Mouse (Mus musculus) hindlimb bud, embryonic 11.5 days (tissue): ENCODE results near the gene Egf.
A peak's percentile ranks its signal among the peaks of the same experiment; 100 is the strongest.

Experiments used
- DNase-seq: peaks from one replicate; pipeline ENCODE4 v3.0.0-alpha.2; 2012; ENCODE audit warnings: low read depth, low spot score; ENCODE audit errors: extremely low spot score

Egf gene

GRCm38 (mm10) chr3:129723311-129723710 is 31.8 kb downstream of the Egf start:
- DNase-seq: no peak

DNA sequence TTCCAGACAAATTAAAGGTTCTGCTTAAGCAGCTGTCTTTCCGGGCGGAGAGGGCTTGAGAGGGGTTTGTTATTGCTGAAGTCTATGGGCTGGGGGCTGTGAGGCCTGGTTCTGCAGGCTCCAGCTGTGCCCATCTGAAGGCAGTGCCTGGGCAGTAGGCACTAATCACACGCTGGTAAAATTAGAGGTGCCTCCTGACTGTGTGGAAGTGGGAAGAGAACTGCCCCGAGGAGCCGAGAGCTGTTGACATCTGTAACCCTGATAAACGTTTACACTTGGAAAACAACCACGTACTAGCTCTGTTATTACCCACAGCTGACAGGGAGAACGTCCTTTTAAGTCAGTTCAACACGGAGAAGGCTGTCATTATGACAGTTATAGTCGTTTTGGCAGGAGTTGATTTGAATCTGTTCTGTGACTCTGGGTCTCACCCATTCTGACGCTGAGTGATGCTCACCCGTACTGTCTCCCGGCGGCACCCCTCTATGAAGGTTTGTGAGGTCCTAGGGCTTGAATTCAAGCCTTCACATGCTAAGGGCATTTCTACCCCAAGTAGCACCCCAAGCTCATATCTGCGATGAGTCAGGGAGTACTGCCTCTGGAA is 40.5 kb downstream of the Egf start:
- DNase-seq: no peak

DNA sequence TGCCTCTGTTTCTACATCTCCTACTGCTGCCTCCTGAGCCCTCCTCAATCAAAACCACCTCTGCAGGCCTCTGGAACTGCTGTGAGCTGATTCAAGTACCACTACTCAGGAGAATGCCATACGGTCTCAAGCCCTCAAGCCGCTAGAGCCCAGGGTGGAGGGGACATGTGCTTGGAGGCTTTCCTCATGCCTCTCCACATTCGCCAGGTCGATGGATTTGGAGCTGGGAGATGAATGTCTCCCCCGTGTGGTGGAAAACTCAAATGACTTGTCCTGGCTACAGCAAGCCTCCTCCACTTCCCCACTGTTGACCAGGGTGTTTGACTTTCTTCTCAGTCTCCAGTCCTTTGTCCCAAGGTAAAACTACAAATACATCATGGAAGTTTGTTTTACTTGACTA is 47.0 kb downstream of the Egf start:
- DNase-seq: peak; percentile 35

- no peak for DNase-seq
These were observed 56.2 kb downstream of the Egf start for GRCm38 (mm10) chr3:129698882-129699281.

DNA sequence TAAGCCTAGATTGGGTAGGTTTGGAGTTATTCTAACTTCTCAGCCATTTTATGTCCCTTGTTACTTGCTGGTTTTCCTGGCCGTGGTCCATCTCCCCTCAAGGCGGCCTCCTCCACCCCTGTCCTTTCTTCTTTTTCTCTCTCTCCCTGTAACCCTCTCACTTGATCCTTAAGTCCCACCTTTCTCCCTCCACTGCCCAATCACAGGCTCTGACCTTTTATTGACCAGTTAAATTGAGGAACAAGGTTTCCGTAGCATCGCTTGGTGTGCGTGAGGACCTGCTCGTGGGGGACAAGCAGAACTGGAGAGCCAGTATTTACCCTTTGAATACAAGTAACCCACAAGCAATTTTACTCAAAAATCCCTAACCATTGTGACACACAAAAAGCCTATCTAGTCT is 56.8 kb downstream of the Egf start:
- DNase-seq: no peak

DNA sequence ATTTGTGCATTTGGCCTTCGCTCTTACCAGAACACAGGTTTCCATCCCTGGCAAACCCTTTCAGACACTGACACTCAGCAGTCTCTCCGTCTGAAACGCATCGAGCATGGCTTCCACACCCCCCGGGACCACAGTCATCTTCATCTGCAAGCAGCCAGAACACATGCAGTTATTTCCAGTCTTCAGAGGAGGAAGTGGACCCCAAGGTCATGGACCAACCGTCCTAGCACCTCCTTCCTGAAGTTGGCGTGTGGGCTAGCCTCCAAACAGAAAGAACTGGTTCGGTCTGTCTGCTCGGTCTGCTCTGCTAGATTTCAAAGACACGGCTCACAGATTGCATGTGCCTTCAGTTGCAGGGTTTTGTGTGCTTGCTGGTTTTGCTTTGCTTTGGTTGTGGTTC is 57.4 kb downstream of the Egf start:
- no peak for DNase-seq

- no peak for DNase-seq
These were observed 59.2 kb downstream of the Egf start for GRCm38 (mm10) chr3:129695943-129696342.

DNA sequence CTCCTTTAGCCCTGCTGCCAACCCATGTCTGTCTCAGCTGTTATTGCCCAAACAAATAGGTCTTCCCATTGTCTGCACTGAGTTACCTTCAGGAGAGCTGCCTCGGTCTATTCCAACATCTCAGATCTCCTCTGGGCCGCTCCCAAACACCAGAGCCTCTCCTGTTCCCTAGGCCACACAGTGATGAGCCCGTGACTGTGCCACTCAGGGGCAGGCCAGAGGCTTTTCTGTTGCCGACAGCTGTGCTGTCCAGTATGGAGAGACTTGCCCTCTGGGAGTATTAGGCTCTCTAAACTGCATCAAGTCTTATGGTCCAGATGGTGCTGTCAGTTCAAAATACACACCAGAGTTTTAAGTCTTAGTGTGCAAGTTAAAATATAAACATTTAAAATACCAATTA is 61.5 kb downstream of the Egf start:
- no peak for DNase-seq

GRCm38 (mm10) chr3:129692816-129693215 is 62.3 kb downstream of the Egf start:
- DNase-seq: no peak

DNA sequence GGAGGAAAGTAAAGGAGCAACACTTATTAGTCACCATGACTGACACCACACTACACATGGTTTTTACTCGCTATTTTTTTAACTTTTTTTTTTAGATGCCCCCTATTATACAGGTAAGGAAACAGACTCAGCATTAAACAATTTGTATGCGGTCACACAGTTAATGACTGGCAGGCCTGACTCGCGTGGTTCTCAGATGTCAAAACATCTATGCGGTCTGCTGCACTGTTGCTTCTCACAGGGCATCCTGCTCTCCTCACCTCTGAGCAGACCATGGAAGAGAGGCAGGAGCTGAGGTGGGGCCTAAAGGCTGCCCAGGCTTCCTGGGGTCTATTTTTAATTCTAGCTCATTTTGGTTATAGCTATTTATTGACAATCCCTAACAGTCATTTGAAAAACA is 67.7 kb downstream of the Egf start:
- no peak for DNase-seq

GRCm38 (mm10) chr3:129686698-129687333 is 68.3 kb downstream of the Egf start:
- DNase-seq: peak; percentile 86

DNA sequence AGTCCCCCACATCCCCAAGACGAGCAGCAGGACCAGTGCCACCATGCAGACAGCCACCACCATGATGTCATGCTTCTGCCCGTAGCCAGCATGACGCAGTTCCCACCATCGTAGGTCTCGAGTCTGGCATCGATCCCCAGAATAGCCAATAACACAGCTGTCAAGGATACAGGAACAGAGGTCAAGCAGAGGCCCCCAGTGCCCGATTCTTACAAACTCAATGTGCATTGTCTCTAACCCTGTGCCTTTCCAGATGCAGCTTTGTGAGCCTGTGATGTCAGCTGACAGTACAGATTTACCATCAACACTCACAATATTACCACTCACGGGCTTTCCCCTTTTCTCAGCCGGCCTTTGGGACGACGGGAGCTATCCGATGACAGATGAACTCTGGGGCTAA is 68.9 kb downstream of the Egf start:
- no peak for DNase-seq

- DNase-seq: no peak
These were observed 71.9 kb downstream of the Egf start for GRCm38 (mm10) chr3:129683060-129683679.

GRCm38 (mm10) chr3:129682389-129682788 is 72.7 kb downstream of the Egf start:
- DNase-seq: no peak

DNA sequence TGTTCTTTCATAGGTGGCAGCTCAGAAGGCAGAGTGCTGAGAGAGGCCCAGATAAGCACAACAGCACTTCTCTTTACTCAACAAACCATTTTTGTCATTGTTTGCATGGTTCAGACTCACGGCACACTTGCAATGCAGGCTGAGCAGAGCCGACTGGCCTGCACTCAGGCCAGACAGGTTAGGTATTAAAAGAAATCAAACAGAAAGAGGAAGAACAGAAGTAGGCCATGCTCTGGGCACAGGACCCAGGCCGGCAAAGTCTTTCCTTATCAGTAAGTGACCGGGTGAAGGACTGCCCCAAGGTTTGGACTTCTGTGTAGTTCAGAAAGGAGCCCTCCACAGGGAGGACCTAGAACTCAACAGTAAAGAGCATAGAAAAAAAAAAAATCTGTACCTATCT is 73.3 kb downstream of the Egf start:
- DNase-seq: no peak

DNA sequence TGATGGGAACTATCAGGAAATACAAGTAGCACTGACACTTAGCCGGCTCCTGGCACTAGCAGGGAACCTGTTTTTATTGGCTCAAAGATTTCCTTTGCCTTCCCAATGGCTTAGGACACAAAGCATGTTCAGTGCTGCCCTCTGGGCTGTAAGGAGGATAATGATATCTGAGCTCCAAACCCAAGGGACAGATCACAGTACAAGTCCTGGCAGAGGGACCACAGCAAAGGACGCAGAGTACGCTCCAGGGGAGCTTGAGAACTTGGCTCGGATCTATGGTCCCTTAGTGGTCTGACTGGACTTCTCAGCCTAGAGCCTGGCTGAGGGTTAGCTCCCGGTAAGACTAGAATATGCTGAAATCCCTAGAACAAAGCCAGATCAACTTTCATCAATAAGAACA is 74.9 kb downstream of the Egf start:
- DNase-seq: no peak

DNA sequence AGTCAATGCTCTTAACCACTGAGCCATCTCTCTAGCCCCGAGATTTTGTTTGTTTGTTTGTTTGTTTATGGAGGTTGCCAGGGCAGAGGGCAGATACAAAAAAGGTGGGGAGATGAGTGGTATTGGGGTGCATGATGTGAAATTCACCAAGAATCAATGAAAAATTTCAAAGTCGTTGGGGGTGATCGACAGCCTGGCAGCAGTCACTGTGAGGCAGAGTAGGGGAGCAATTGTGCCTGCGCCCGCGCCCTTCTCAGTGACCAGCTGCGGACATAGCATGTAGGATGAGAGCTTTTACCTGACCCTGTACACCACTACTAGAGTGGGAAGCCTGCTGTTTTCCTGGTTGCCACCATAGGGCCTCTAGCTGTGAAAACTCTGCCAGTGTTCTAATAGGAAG is 79.2 kb downstream of the Egf start:
- DNase-seq: no peak

DNA sequence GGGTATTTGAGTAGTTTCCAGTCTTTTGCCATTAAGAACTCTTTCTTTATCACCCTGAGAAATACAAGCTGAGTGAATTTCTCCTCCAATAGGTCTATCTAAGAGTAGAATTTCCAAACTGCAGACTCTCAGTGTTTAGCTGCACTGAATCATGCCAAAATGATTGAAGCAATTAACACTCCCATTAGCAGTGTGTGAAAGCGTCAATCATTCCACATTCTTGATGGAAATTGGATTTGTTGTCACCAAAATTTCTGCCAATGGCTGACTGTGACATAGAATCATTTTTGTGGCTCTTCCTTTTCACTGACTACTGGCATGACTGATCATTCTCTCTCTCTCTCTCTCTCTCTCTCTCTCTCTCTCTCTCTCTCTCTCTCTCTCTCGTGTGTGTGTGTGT is 91.2 kb downstream of the Egf start:
- DNase-seq: no peak

- DNase-seq: no peak
These were observed 96.3 kb downstream of the Egf start for GRCm38 (mm10) chr3:129658776-129659175.

DNA sequence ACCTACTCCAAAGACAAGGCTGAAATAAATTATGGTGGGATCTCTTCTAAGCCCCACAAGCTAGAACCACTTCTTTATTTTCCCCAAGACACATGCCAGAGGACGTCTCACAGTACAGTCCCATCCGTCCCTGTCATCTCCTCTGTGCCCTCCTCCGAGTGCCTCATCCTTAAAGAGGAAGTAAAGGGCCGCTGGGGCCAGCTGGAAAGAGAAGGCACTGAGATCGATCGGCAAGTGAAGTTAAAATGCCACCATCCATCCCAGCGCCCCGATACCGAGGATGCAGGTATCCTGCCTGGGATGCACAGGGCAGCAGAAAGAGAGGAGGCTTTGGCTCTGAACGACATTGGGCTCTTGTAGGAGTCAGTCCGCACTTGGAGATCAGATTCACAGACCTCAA is 97.3 kb downstream of the Egf start:
- no peak for DNase-seq

GRCm38 (mm10) chr3:129657222-129657621 is 97.9 kb downstream of the Egf start:
- no peak for DNase-seq

- DNase-seq: no peak
These were observed 98.6 kb downstream of the Egf start for GRCm38 (mm10) chr3:129656540-129656939.

- DNase-seq: no peak
These were observed 102.6 kb downstream of the Egf start for GRCm38 (mm10) chr3:129652476-129652875.
